Comparison of ENCODE assay signal across 8 mouse cellular contexts in the genomic region with DNA sequence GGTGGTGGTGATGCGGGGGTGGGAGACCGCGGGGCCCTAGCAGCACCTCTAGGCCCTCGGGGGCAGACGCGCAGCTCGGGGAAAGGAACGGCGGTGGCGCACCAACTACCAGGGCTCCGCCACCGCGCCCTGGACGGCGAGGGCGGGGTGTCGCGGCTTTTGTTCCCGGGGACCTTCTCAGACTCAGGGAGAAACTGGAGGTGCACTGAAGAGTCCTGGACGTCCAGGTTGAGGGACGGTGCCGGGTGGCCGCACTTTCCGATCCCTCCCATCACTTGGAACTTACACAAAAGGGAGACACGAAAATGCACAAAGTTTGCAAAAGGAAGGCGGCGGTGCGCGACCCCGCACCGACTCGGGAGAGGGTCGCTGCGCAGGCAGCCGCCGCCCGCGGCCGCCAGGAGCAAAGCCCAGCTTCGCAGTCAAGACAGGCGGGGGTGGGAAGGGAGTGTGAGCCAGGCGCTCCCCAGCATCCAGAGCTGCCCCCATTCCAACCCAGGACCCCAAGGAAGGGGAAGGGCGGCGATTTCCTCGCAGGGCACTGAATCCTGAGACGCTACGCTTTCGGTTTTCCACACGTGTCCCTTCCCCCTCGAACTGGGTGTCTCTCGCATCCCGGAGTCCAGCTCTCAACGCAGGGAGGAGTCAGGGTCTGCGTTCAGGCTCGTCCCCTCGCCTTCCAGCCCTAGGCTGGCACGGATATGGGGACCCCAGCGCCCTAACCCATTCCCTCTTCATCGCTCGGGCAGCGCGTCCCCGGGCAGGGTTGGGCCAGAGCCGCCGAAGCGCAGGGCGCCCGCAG. TPM values are rescaled to one million over a fixed set of nuclear protein-coding genes. Genes with fewer than 3 reads are reported as not detected.
DNase-seq lines count a peak whose midpoint lies in the region; ATAC-seq and TF ChIP-seq lines count a peak whose summit lies in the region.

No protein-coding gene starts in this region.

- peaks cover 37% of the 10 kb centered on the region for H3K4me1 ChIP-seq in hindbrain, embryonic 13.5 days (replicated peaks)

- WGBS in hindbrain, embryonic 13.5 days: under 1% methylated on average over 68 of the region's 68 CpGs

- H3K36me3 ChIP-seq in hindbrain, embryonic 13.5 days: no peaks in the 10 kb centered on the region

- H3K27me3 ChIP-seq in hindbrain, embryonic 13.5 days: no peaks in the 10 kb centered on the region

- TF ChIP-seq CTCF in left cerebral cortex, adult 2 months (IDR thresholded peaks at IDR 0.05): no peak; the same call in 1 of the 2 replicates

- H3K9ac ChIP-seq in hindbrain, embryonic 13.5 days: peak overlapping the region; percentile 99

- DNase-seq in T-cell, adult 2 months (ENCODE audit: low spot score): peak; percentile 5
- peak; percentile 76 to 78 for DNase-seq in cerebellum, postnatal 10 days
- DNase-seq in frontal cortex, postnatal 36 days (ENCODE audit: low spot score in 2 of 2): peak; percentile 47 to 50
- DNase-seq in left cerebral cortex, adult 2 months (ENCODE audit: extremely low spot score in 1 of 2, low spot score in 2 of 2): peak; percentile 60 to 63
- peak; percentile 75 to 76 for DNase-seq in lung, postnatal 4 days
- DNase-seq in retina, postnatal 7 days (ENCODE audit: low read depth, low spot score): peak; percentile 25
- DNase-seq in c-Kit-positive CD71-positive TER-119-positive erythroid progenitor cells, embryonic 14.5 days (ENCODE audit: low spot score): no peak

- H3K27ac ChIP-seq in hindbrain, embryonic 13.5 days: peak overlapping the region; percentile 96
- peak overlapping the region; percentile 99 for H3K27ac ChIP-seq in left cerebral cortex, adult 2 months

- H3K4me3 ChIP-seq in hindbrain, embryonic 13.5 days: peak overlapping the region; percentile 95
- peak overlapping the region; percentile 91 for H3K4me3 ChIP-seq in left cerebral cortex, adult 2 months

- peak overlapping the region; percentile 79 for H3K4me2 ChIP-seq in hindbrain, embryonic 13.5 days

- ATAC-seq in hindbrain, embryonic 13.5 days (ENCODE audit: low FRiP score): peak; percentile 81

- intact Hi-C loops in left cerebral cortex, adult 2 months (cut with DNase I): loop anchor here (2.0 to 10.0 kb wide), 9 partner anchors 35 to 505 kb away; a partner anchor contains a TSS

- H3K9me3 ChIP-seq in hindbrain, embryonic 13.5 days: no peaks in the 10 kb centered on the region

RNA-seq across cellular contexts. Expression of a gene that starts 0.8 kb away (rescaled TPM):
- 338 and 343 TPM in 2 replicates for polyA plus RNA-seq in hindbrain, embryonic 13.5 days (2015; fragmentation: Nextera tagmentation; extraction: Ambion mirVana)
- 1,000 to 10,000 TPM; 1,405 to 1,415 TPM for total RNA-seq in left cerebral cortex, adult 2 months (2021)
